Mouse (Mus musculus) hindbrain, embryonic 16.5 days (tissue): ENCODE data around the gene Fshr. TPM values are rescaled to one million over a fixed set of nuclear protein-coding genes. Genes with fewer than 3 reads are reported as not detected.
A peak's percentile ranks its signal among the peaks of the same experiment; 100 is the strongest.

Experiments used
- ATAC-seq: fragments of 200-750 bp; cut with Nextera tagmentation; 2 replicates; pipeline ENCODE4 v1.8.0; 2017; ENCODE audit warnings: moderate TSS enrichment, moderate library complexity
- H3K27ac ChIP-seq: fragments of 300-500 bp; sonication (generic); 2 replicates; pipeline ENCODE4 v1.5.1; 2014; ENCODE audit warnings: low read depth, mild to moderate bottlenecking, control low read depth, low read length, moderate library complexity
- H3K27me3 ChIP-seq: fragments of 300-500 bp; sonication (generic); replicated peaks from 2 replicates; pipeline ENCODE4 v1.6.1; 2014; ENCODE audit warnings: low read length; ENCODE audit not compliant: control insufficient read depth, insufficient read depth
- H3K36me3 ChIP-seq: fragments of 300-500 bp; sonication (generic); 2 replicates; pipeline ENCODE4 v1.6.1; 2014; ENCODE audit warnings: mild to moderate bottlenecking, low read length, moderate library complexity, mixed read lengths; ENCODE audit not compliant: control insufficient read depth, insufficient read depth
- H3K4me1 ChIP-seq: fragments of 300-500 bp; sonication (generic); 2 replicates; pipeline ENCODE4 v1.6.1; 2014; ENCODE audit warnings: low read depth, low read length; ENCODE audit not compliant: control insufficient read depth, insufficient read depth
- H3K4me2 ChIP-seq: fragments of 300-500 bp; sonication (generic); 2 replicates; pipeline ENCODE4 v1.6.1; 2014; ENCODE audit warnings: mild to moderate bottlenecking, low read length, control low read depth, moderate library complexity
- H3K4me3 ChIP-seq: fragments of 300-500 bp; sonication (generic); 2 replicates; pipeline ENCODE4 v1.5.1; 2014; ENCODE audit warnings: mild to moderate bottlenecking, low read length, control low read depth, moderate library complexity
- H3K9ac ChIP-seq: fragments of 300-500 bp; sonication (generic); 2 replicates; pipeline ENCODE4 v1.6.1; 2014; ENCODE audit warnings: low read depth, mild to moderate bottlenecking, control low read depth, low read length, moderate library complexity
- H3K9me3 ChIP-seq: fragments of 300-500 bp; sonication (generic); 2 replicates; pipeline ENCODE4 v1.6.1; 2014; ENCODE audit warnings: mild to moderate bottlenecking, low read length, moderate library complexity; ENCODE audit not compliant: control insufficient read depth
- WGBS: fragments of 180-500 bp; shearing (Covaris S2); extraction: QIAGEN DNeasy Blood & Tissue Kit; methylation state at CpG from one replicate; pipeline ENCODE4 v1.1.7; 2014; 5-methylcytosine and 5-hydroxymethylcytosine counted together
- polyA plus RNA-seq: library from polyadenylated mRNA; unstranded; fragments of >200 nt; fragmentation: Nextera tagmentation; extraction: Ambion mirVana; gene quantifications from 2 replicates; pipeline ENCODE4 v1.2.1, GENCODE M21; 2015

Gene Fshr
- polyA plus RNA-seq, 1 experiment from 2014 or later = not detected

DNA sequence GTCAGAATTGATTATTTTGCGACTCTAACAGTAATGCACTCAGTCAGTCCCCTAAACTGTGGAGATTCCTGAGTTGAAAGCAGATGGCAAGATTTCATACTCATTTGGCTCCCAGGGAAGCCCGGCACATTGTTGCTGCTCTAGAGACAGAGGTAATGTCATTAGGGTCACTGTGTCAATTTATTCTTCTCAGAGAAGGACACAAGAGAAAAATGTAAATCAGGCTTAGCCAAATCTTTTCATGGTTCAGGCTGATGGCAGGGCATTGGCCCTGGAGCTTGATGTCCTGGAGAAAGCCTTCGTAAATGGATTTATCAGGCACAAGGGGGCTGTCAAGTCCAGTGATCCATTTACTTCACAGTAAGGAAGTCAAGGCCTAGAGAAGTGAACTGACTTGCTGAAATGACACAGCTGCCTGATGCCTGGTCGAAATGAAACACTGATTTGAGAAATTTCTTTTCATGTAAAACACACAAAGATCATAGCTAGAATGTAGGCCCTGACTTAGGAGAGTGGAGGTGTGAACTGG lies 262.3 kb downstream of the Fshr start:
- H3K4me3 ChIP-seq = no peak overlapping the region
- H3K27me3 ChIP-seq = no peaks in the 10 kb centered on the region
- no peak overlapping the region for H3K9ac ChIP-seq
- H3K36me3 ChIP-seq = no peaks in the 10 kb centered on the region
- H3K4me1 ChIP-seq = peaks cover 19% of the 10 kb centered on the region
- no peak overlapping the region for H3K4me2 ChIP-seq
- H3K9me3 ChIP-seq = 0 out of 2 replicates have a peak, but pooled peaks cover 4% of the 10 kb centered on the region
- H3K27ac ChIP-seq = peak overlapping the region; percentile 27
- WGBS = 8% methylated on average over 4 of the region's 4 CpGs
- ATAC-seq = peak; percentile 93

DNA sequence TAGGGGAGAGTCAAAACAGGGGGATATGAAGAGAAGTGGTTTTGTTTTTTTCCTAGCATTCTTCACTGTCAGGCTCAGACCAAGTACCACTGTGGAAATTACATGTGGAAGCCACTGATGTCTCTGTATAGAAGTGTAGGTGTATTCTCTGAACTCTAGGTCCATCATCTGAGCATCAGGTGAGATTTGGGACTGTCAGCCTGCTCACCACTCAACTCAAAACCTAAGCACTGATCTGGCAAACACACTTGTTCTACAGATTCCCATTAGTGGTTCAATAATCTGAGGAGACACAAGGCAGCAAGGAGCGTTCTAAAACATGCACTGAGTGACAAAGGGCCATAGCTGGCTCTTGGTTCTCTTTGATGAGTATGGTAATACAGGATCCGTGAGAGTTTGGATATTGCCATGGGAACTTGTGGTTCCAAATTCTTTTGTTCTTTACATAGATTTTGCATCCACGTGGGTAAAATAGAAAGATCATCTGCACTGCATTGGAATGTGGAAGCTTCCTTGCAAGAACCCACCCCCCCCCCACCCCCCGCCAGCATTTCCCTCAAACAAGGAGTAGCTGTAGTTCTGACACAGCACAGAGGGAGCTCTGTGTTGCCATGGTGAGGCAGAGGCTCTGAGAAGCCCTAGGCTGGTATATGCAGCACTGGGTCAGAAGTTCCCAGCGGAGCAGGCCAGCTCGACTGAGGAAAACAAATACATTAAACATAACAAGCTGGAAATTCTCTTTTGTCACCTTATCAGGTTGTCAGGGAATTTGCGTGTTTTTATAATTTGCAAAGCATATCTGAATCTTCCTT lies 262.9 kb downstream of the Fshr start:
- H3K4me3 ChIP-seq = no peak overlapping the region
- 7% methylated on average over 7 of the region's 7 CpGs for whole genome bisulfite sequencing
- H3K27ac ChIP-seq = peak overlapping the region; percentile 59
- H3K36me3 ChIP-seq = no peaks in the 10 kb centered on the region
- no peak overlapping the region for H3K4me2 ChIP-seq
- ATAC-seq = peak; percentile 98
- no peak overlapping the region for H3K9ac ChIP-seq
- H3K4me1 ChIP-seq = peaks cover 19% of the 10 kb centered on the region
- no peaks in the 10 kb centered on the region for H3K27me3 ChIP-seq
- 0 out of 2 replicates have a peak, but pooled peaks cover 4% of the 10 kb centered on the region for H3K9me3 ChIP-seq

DNA sequence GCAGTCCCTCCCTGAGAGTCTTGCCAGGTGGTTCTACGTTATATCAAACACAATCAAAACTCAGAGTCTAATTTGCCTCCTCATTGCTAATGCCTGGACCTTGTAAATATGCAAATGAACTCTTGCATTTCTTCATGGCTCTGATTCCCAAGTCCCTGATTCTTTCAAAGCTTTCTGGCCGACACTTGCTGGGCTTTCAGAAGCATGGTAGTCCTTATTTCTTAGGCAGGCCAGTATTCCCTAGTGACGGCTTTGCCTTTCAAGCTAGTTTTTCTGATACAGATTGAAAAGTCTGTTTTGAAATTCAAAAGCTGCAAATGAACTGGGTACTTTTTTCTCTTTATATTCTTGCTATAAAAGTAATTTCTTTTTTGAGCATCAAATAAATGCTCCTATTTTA lies 263.5 kb downstream of the Fshr start:
- WGBS = 23% methylated on average over 3 of the region's 3 CpGs

More for the DNA sequence above, 263.5 kb downstream of the Fshr start:
- Histone ChIP-seq H3K4me2 (no peak overlapping the region), H3K9me3 (0 out of 2 replicates have a peak, but pooled peaks cover 2% of the 10 kb centered on the region), H3K9ac (no peak overlapping the region), H3K27me3 (no peaks in the 10 kb centered on the region), H3K36me3 (no peaks in the 10 kb centered on the region), H3K4me3 (no peak overlapping the region), H3K4me1 (peaks cover 19% of the 10 kb centered on the region), H3K27ac (peak overlapping the region; percentile 9; the same call in 1 of the 2 replicates)
- no peak for ATAC-seq
